Mouse (Mus musculus): ENCODE measurements around the gene Src. TPM values are rescaled to one million over a fixed set of nuclear protein-coding genes. Genes with fewer than 3 reads are reported as not detected.

Gene Src
- total RNA-seq, 2 experiments from 2014 or later: 4.2 to 4.8 TPM

Other genes with a start within 250 kb of the Src start
- gene Rbl1, start 213.9 kb upstream of the Src start, total RNA-seq (2021): 1 to 10 TPM; 1.6 to 1.7 TPM
- gene Rpn2, start 139.4 kb upstream of the Src start, total RNA-seq (2021): 100 to 1,000 TPM in 1 of 2 experiments, 10 to 100 TPM in 1; 91.4 to 104 TPM
- gene Mroh8, start 138.9 kb upstream of the Src start, total RNA-seq (2021): under 1 TPM in 1 of 2 experiments, not detected in 1; 0.10 TPM
- not detected for gene Ghrh, start 70.9 kb upstream of the Src start, total RNA-seq (2021)
- 10 to 100 TPM; 19.4 to 21.1 TPM for gene Manbal, start 50.9 kb upstream of the Src start, total RNA-seq (2021)
- 1 to 10 TPM in 1 of 2 experiments, under 1 TPM in 1; 0.36 to 3.1 TPM for gene Nnat, start 141.6 kb downstream of the Src start, total RNA-seq (2021)
- gene Blcap, start 152.8 kb downstream of the Src start, total RNA-seq (2021): 10 to 100 TPM; 55.1 to 56.2 TPM

All from heart, adult 18-20 months (tissue).